Mouse (Mus musculus) midbrain, embryonic 11.5 days (tissue): Measurements from ENCODE around the gene Uhrf1bp1l. TPM values are rescaled to one million over a fixed set of nuclear protein-coding genes. Genes with fewer than 3 reads are reported as not detected.

Source experiments
- ATAC-seq: fragments of 200-750 bp; cut with Nextera tagmentation; 2 replicates; pipeline ENCODE4 v1.8.0; 2017; ENCODE audit warnings: moderate TSS enrichment, moderate library complexity; ENCODE audit not compliant: low FRiP score
- DNase-seq: peaks from one replicate; pipeline ENCODE4 v3.0.0; 2015; ENCODE audit warnings: low spot score; ENCODE audit errors: missing footprints
- H3K27ac ChIP-seq: fragments of 300-500 bp; sonication (generic); 2 replicates; pipeline ENCODE4 v1.5.1; 2014; ENCODE audit warnings: low read depth, low read length
- H3K27me3 ChIP-seq: fragments of 300-500 bp; sonication (generic); 2 replicates; pipeline ENCODE4 v1.6.1; 2014; ENCODE audit warnings: mild to moderate bottlenecking, low read length, moderate library complexity, mixed read lengths; ENCODE audit not compliant: control insufficient read depth, insufficient read depth
- H3K36me3 ChIP-seq: fragments of 300-500 bp; sonication (generic); 2 replicates; pipeline ENCODE4 v1.6.1; 2014; ENCODE audit warnings: mild to moderate bottlenecking, low read length, moderate library complexity, mixed read lengths; ENCODE audit not compliant: control insufficient read depth, insufficient read depth
- H3K4me1 ChIP-seq: fragments of 300-500 bp; sonication (generic); 2 replicates; pipeline ENCODE4 v1.6.1; 2014; ENCODE audit warnings: low read length; ENCODE audit not compliant: control insufficient read depth, insufficient read depth
- H3K4me2 ChIP-seq: fragments of 300-500 bp; sonication (generic); 2 replicates; pipeline ENCODE4 v1.6.1; 2014; ENCODE audit warnings: mild to moderate bottlenecking, moderate library complexity
- H3K4me3 ChIP-seq: fragments of 300-500 bp; sonication (generic); 2 replicates; pipeline ENCODE4 v1.5.1; 2014; ENCODE audit warnings: low read depth, low read length
- H3K9ac ChIP-seq: fragments of 300-500 bp; sonication (generic); 2 replicates; pipeline ENCODE4 v1.6.1; 2014; ENCODE audit warnings: low read length
- H3K9me3 ChIP-seq: fragments of 300-500 bp; sonication (generic); 2 replicates; pipeline ENCODE4 v1.6.1; 2016; ENCODE audit warnings: low read length; ENCODE audit not compliant: control insufficient read depth
- WGBS: fragments of 180-500 bp; shearing (Covaris S2); extraction: QIAGEN DNeasy Blood & Tissue Kit; methylation state at CpG from one replicate; pipeline ENCODE4 v1.1.7; 2014; 5-methylcytosine and 5-hydroxymethylcytosine counted together
- polyA plus RNA-seq: library from polyadenylated mRNA; unstranded; fragments of >200 nt; fragmentation: Nextera tagmentation; extraction: Ambion mirVana; gene quantifications from 2 replicates; pipeline ENCODE4 v1.2.1, GENCODE M21; 2014

The Uhrf1bp1l gene
- polyA plus RNA-seq, 1 experiment from 2014 or later = 28.8 TPM

GRCm38 (mm10) chr10:89855251-89855875, 110.6 kb downstream of the Uhrf1bp1l start:
- no peak overlapping the region for H3K4me2 ChIP-seq
- 88% methylated on average over 5 of the region's 5 CpGs for WGBS

DNA sequence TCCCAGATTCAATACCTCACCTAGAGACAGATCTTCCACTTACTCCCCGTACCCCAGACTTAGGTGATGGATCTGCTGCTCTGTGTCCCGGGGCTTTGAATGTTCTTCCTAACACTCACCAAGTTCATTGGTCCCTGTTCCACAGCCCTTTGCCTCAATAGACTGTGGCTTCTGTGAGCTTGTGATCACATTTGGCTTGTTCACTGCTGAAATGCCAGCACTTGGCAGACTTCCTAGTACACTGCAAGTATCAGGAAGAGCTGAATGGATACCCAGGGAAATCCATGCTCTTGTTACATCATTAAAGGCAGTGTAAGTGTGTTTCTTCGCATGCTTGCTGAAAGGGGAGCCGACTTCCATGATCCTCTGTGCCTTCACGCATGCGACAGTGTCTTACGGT, 111.5 kb downstream of the Uhrf1bp1l start:
- Histone ChIP-seq H3K9me3 (no peaks in the 10 kb centered on the region), H3K27ac (no peak overlapping the region), H3K36me3 (no peaks in the 10 kb centered on the region), H3K27me3 (no peaks in the 10 kb centered on the region), H3K4me1 (no peaks in the 10 kb centered on the region), H3K4me2 (no peak overlapping the region), H3K9ac (no peak overlapping the region), H3K4me3 (no peak overlapping the region)
- 91% methylated on average over 7 of the region's 7 CpGs for whole genome bisulfite sequencing
- DNase-seq (no peak), ATAC-seq (no peak)

More at GRCm38 (mm10) chr10:89855251-89855875, 110.6 kb downstream of the Uhrf1bp1l start:
- DNase-seq = no peak
- Histone ChIP-seq H3K27me3 (no peaks in the 10 kb centered on the region), H3K27ac (no peak overlapping the region), H3K4me3 (no peak overlapping the region), H3K4me1 (no peaks in the 10 kb centered on the region), H3K36me3 (no peaks in the 10 kb centered on the region), H3K9ac (no peak overlapping the region), H3K9me3 (no peaks in the 10 kb centered on the region)
- no peak for ATAC-seq

GRCm38 (mm10) chr10:89868211-89868610, 123.4 kb downstream of the Uhrf1bp1l start:
- Histone ChIP-seq H3K4me3 (no peak overlapping the region), H3K4me2 (no peak overlapping the region), H3K9me3 (no peaks in the 10 kb centered on the region), H3K4me1 (no peaks in the 10 kb centered on the region), H3K36me3 (no peaks in the 10 kb centered on the region), H3K27ac (no peak overlapping the region), H3K9ac (no peak overlapping the region), H3K27me3 (no peaks in the 10 kb centered on the region; the same call in 1 of the 2 replicates)
- ATAC-seq (no peak), DNase-seq (no peak)
- WGBS = 92% methylated on average over 4 of the region's 4 CpGs

DNA sequence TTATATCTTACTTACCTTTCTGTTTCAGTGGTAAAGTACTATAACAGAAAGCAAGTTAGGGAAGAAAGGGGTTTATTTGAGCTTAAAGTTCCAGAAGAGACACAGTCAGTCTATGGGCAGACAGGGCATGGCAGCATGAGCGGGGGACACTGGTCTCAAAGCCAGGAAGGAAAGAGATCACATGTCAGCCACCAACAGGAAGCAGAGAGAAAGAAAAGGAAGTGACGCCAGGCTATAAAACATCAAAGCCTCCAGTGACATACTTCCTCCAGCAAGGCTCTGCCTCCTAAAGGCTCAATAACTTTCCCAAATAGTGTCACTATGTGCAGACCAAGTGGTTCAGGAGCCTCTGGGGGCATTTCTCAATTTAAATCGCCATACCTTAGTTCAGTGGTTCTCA, 124.0 kb downstream of the Uhrf1bp1l start:
- ATAC-seq = no peak
- 79% methylated on average over 3 of the region's 3 CpGs for WGBS
- Histone ChIP-seq H3K4me1 (no peaks in the 10 kb centered on the region; the same call in 1 of the 2 replicates), H3K9ac (no peak overlapping the region), H3K36me3 (no peaks in the 10 kb centered on the region), H3K9me3 (no peaks in the 10 kb centered on the region), H3K4me3 (no peak overlapping the region), H3K27me3 (no peaks in the 10 kb centered on the region; the same call in 1 of the 2 replicates), H3K27ac (no peak overlapping the region), H3K4me2 (no peak overlapping the region)
- no peak for DNase-seq

Other genes starting within 250 kb of the Uhrf1bp1l start
- 0.08 and 0.27 TPM in 2 replicates for gene Nr1h4, start 211.4 kb upstream of the Uhrf1bp1l start, polyA plus RNA-seq
- gene Slc17a8, start 123.7 kb upstream of the Uhrf1bp1l start, polyA plus RNA-seq = 0.42 and 0.86 TPM in 2 replicates
- gene Scyl2, start 58.7 kb upstream of the Uhrf1bp1l start, polyA plus RNA-seq = 26.2 and 31.9 TPM in 2 replicates
- 42.5 and 47.8 TPM in 2 replicates for gene Actr6, start 12.7 kb upstream of the Uhrf1bp1l start, polyA plus RNA-seq
- 3.7 and 5.4 TPM in 2 replicates for gene Anks1b, start 128.5 kb downstream of the Uhrf1bp1l start, polyA plus RNA-seq